Mouse (Mus musculus) stomach, embryonic 15.5 days (tissue): ENCODE measurements around the gene Dvl2. TPM values are rescaled to one million over a fixed set of nuclear protein-coding genes. Genes with fewer than 3 reads are reported as not detected.

Experiments
- ATAC-seq: fragments of 200-750 bp; cut with Nextera tagmentation; 2 replicates; pipeline ENCODE4 v1.8.0; 2017; ENCODE audit warnings: low read depth, moderate number of reproducible peaks, moderate TSS enrichment; ENCODE audit not compliant: insufficient read depth, low FRiP score
- H3K27ac ChIP-seq: fragments of 300-500 bp; sonication (generic); 2 replicates; pipeline ENCODE4 v1.5.1; 2015; ENCODE audit warnings: mild to moderate bottlenecking, inconsistent platforms
- H3K27me3 ChIP-seq: fragments of 300-500 bp; sonication (generic); replicated peaks from 2 replicates; pipeline ENCODE4 v1.6.1; 2015; ENCODE audit warnings: inconsistent platforms
- H3K36me3 ChIP-seq: fragments of 300-500 bp; sonication (generic); 2 replicates; pipeline ENCODE4 v1.6.1; 2015; ENCODE audit warnings: inconsistent platforms
- H3K4me1 ChIP-seq: fragments of 300-500 bp; sonication (generic); 2 replicates; pipeline ENCODE4 v1.6.1; 2015; ENCODE audit warnings: inconsistent platforms
- H3K4me2 ChIP-seq: fragments of 300-500 bp; sonication (generic); 2 replicates; pipeline ENCODE4 v1.6.1; 2015; ENCODE audit warnings: mild to moderate bottlenecking, inconsistent platforms
- H3K4me3 ChIP-seq: fragments of 300-500 bp; sonication (generic); replicated peaks from 2 replicates; pipeline ENCODE4 v1.5.1; 2015; ENCODE audit warnings: inconsistent platforms
- H3K9ac ChIP-seq: fragments of 300-500 bp; sonication (generic); 2 replicates; pipeline ENCODE4 v1.6.1; 2015; ENCODE audit warnings: inconsistent platforms
- H3K9me3 ChIP-seq: fragments of 300-500 bp; sonication (generic); 2 replicates; pipeline ENCODE4 v1.6.1; 2016; ENCODE audit warnings: inconsistent platforms
- WGBS: fragments of 180-500 bp; shearing (Covaris S2); methylation state at CpG from one replicate; pipeline ENCODE4 v1.1.7; 2015; 5-methylcytosine and 5-hydroxymethylcytosine counted together
- polyA plus RNA-seq: library from polyadenylated mRNA; unstranded; fragments of >200 nt; fragmentation: Nextera tagmentation; extraction: Ambion mirVana; gene quantifications from 2 replicates; pipeline ENCODE4 v1.2.1, GENCODE M21; 2015

Gene Dvl2
- polyA plus RNA-seq, 1 experiment from 2014 or later = 31.9 TPM

DNA sequence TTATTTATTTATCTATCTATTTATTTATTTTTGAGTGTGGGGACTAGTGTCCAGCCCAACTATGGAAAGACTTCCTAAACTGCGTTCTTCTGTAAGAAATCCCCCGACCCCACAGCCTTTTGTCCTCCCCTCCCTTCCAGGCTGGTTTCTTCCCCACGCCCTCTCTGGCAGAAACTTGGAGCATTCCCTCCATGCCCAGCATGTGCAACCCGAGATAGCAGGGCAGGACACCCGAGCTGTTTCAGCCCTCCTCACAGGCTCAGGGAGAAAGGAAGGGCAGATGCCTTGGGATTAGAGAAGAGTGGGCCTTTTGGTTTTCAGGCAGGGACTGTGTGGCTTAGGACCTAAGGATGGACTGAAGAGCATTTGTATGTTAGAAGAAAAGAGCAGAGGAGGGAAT is 17.5 kb upstream of the Dvl2 start:
- WGBS = 23% methylated on average over 5 of the region's 5 CpGs
- Histone ChIP-seq H3K36me3 (peaks cover 32% of the 10 kb centered on the region), H3K4me1 (peaks cover 15% of the 10 kb centered on the region), H3K4me3 (peak overlapping the region; percentile 98), H3K9ac (no peak overlapping the region), H3K27ac (no peak overlapping the region), H3K27me3 (no peaks in the 10 kb centered on the region), H3K4me2 (peak overlapping the region; percentile 79; the same call in 1 of the 2 replicates), H3K9me3 (no peaks in the 10 kb centered on the region)
- no peak for ATAC-seq

DNA sequence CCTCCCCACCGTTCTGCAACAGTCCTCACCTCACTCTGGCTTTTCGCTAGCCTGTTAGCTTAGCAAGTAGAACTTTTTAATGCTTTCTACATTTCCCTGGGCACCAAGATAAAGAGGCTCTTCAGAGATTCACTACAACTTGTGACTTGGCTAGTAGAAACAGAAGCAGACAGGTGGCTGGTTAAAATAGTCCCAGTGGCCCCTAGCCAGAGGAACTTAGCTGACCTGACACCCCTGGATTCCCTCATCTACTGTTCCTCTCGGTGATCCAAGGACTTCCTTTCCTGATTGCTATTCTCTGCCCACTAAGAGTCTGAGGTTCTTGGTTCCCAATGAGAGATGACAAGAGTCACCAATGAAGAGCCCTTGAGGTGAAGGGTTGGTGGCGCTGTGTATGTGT is 17.0 kb upstream of the Dvl2 start:
- no peak overlapping the region for H3K27ac ChIP-seq
- H3K9ac ChIP-seq = no peak overlapping the region
- peaks cover 35% of the 10 kb centered on the region for H3K36me3 ChIP-seq
- peaks cover 15% of the 10 kb centered on the region for H3K4me1 ChIP-seq
- no peaks in the 10 kb centered on the region for H3K27me3 ChIP-seq
- H3K4me3 ChIP-seq = no peak overlapping the region
- ATAC-seq = no peak
- no peaks in the 10 kb centered on the region for H3K9me3 ChIP-seq
- WGBS = 80% methylated on average over 4 of the region's 4 CpGs
- H3K4me2 ChIP-seq = peak overlapping the region; percentile 79; the same call in 1 of the 2 replicates

DNA sequence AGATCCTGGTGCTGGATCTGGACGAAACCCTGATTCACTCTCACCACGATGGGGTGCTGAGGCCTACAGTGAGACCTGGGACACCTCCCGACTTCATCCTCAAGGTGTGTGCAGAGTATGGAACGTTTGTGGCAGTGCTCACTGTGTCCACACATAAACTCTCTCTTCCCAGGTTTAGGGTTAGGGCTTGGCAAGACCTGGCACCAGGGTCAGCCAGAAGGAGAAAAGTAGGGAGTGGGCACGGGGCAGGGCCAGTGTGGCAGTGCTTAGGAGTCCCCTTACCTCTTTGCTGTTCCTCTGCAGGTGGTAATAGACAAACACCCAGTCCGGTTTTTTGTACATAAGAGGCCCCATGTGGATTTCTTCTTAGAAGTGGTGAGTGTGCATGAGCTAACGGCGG is 16.0 kb upstream of the Dvl2 start:
- WGBS = 87% methylated on average over 8 of the region's 8 CpGs
- Histone ChIP-seq H3K36me3 (peaks cover 42% of the 10 kb centered on the region), H3K4me2 (no peak overlapping the region)

DNA sequence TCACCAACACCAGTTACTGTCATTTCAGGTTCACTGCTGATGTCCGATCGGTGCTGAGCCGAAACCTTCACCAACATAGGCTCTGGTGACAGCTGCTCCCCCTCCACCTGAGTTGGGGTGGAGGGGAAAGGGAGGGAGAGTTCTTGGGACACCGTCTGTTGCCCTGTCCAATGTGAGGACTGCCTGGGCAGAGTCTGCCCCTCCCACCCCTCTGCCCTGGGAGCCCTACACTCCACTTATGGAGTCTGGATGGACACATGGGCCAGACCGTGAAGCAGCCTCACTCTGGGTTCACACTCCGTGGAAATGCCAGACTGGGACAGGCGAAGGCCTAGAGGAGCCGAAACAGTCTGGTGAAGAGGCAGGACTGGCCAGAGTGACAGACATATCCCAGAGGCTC is 10.4 kb upstream of the Dvl2 start:
- peaks cover 44% of the 10 kb centered on the region for H3K36me3 ChIP-seq

More for the DNA sequence above, 16.0 kb upstream of the Dvl2 start:
- Histone ChIP-seq H3K27ac (no peak overlapping the region), H3K4me3 (no peak overlapping the region), H3K9me3 (no peaks in the 10 kb centered on the region), H3K9ac (no peak overlapping the region), H3K4me1 (peaks cover 15% of the 10 kb centered on the region), H3K27me3 (no peaks in the 10 kb centered on the region)
- no peak for ATAC-seq

DNA sequence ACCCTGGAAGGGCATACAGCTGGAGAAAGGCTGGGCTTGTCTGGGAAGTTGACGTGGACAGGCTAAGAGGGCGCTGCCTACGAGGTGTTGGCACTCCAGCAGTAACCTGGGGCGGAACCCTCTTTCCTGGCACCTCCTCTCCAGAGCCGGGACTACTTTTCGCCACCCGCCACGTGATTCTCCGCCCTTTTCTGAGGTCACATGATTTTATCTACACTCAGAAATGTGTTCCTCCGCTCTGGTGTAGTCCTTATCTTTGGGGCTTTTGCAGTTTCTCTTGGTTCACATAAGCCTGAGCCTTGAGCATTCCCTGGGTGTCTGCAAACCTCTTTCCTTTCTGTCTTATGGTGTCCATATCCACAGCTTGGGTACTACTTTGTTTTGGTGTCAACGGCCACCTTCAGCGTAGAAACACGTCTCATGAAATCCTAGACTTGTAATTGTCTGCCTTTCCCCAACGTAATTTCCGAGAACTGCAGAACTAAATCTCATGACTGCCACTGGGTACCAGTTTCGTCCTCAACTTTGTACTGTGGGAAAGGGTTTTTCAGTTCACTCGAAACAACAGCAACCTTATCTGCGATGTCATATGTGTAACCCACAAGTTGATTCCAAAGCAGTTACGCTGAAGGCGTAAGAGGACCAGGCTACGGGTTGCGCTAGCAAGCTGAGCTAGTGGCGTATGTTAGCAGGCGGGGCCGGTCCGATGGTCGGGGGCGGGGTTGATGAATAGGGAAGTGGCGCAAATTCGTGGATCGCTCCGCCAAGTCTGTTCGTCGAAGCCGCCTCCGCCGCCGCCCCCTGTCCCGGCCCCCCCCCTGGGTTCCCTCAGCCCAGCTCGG is 9.3 kb upstream of the Dvl2 start, which contains the start of gene Gabarap:
Gene Gabarap (plus strand): TSS at position 294 of the 842 bp plus-strand sequence.
- peak; percentile 68 for ATAC-seq
- Histone ChIP-seq H3K27me3 (no peaks in the 10 kb centered on the region), H3K9ac (peak within 1 kb of the TSS; percentile 84), H3K4me3 (peak within 1 kb of the TSS; percentile 72), H3K36me3 (peaks cover 41% of the 10 kb centered on the region), H3K4me2 (peak within 1 kb of the TSS; percentile 85), H3K4me1 (peaks cover 8% of the 10 kb centered on the region), H3K27ac (peak within 1 kb of the TSS; percentile 97), H3K9me3 (no peaks in the 10 kb centered on the region)
- WGBS = under 1% methylated on average over 39 of the region's 40 CpGs

More for the DNA sequence above, 10.4 kb upstream of the Dvl2 start:
- Histone ChIP-seq H3K4me3 (no peak overlapping the region), H3K27me3 (no peaks in the 10 kb centered on the region), H3K9ac (no peak overlapping the region), H3K27ac (peak overlapping the region; percentile 97), H3K4me1 (peaks cover 8% of the 10 kb centered on the region), H3K9me3 (no peaks in the 10 kb centered on the region), H3K4me2 (no peak overlapping the region)
- WGBS = 83% methylated on average over 8 of the region's 8 CpGs
- ATAC-seq = no peak

DNA sequence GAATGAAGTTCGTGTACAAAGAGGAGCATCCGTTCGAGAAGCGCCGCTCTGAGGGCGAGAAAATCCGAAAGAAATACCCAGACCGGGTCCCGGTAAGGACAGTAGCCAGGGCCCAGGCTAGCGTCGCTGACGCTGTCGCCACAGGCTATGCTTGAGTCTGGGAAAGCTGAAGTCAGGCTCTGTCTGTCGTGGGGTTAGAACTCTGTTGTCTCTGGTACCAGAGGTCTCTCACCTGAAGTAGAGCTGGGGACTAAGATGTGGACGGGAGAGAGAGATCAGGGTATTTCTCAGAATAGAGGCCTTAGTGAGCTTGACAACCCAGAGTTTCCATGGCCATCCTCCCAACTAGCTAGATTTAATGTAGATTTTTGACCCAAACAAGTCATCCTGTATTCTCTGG is 8.7 kb upstream of the Dvl2 start:
- peaks cover 35% of the 10 kb centered on the region for H3K36me3 ChIP-seq
- H3K4me3 ChIP-seq = peak overlapping the region; percentile 72
- H3K4me2 ChIP-seq = peak overlapping the region; percentile 85
- H3K9me3 ChIP-seq = no peaks in the 10 kb centered on the region
- no peaks in the 10 kb centered on the region for H3K27me3 ChIP-seq
- H3K27ac ChIP-seq = peak overlapping the region; percentile 97
- WGBS = under 1% methylated on average over 15 of the region's 15 CpGs
- peaks cover 8% of the 10 kb centered on the region for H3K4me1 ChIP-seq
- ATAC-seq = peak; percentile 4; the same call in 1 of the 2 replicates
- peak overlapping the region; percentile 84 for H3K9ac ChIP-seq

DNA sequence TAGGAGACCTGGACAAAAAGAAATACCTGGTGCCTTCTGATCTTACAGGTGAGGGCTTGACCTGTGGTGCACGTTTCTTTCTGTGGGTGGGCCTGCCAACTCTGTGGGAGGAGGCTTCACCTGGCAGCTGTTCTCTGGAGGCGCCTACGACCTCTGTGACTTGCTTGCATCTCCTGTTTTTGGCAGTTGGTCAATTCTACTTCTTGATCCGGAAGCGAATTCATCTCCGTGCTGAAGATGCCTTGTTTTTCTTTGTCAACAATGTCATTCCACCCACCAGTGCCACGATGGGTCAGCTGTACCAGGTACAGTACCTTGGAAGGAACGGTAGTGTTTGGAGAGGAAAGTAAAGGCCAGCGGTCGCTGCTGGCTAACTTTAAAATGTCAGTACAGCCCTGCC is 8.0 kb upstream of the Dvl2 start:
- 77% methylated on average over 10 of the region's 10 CpGs for WGBS
- Histone ChIP-seq H3K36me3 (peaks cover 29% of the 10 kb centered on the region), H3K4me1 (peaks cover 10% of the 10 kb centered on the region), H3K4me3 (peak overlapping the region; percentile 72), H3K4me2 (peak overlapping the region; percentile 85), H3K9ac (no peak overlapping the region), H3K9me3 (no peaks in the 10 kb centered on the region), H3K27ac (no peak overlapping the region), H3K27me3 (no peaks in the 10 kb centered on the region)
- no peak for ATAC-seq

DNA sequence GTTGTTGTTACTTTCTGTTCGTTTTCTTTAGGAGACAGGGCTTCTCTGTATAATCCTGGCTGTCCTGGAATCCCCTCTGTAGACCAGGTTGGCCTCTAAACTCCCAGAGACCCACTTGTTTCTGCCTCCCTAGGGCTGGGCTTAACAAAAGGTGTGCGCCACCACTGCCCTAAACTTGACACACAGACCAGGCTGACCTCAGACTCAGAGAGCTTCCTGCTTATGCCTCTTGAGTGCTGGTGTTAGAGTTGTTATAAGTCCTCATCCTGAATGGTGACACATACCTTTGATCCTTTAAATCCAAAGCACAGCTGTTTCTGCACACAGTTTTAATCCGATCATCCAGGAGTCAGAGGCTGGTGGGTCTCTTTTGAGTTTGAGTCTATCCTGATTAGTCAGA is 7.5 kb upstream of the Dvl2 start:
- Histone ChIP-seq H3K9me3 (no peaks in the 10 kb centered on the region), H3K27ac (no peak overlapping the region), H3K4me3 (peak overlapping the region; percentile 72), H3K27me3 (no peaks in the 10 kb centered on the region), H3K4me2 (peak overlapping the region; percentile 85), H3K36me3 (peaks cover 27% of the 10 kb centered on the region), H3K4me1 (peaks cover 16% of the 10 kb centered on the region), H3K9ac (no peak overlapping the region)
- WGBS = 80% methylated on average over 3 of the region's 3 CpGs
- no peak for ATAC-seq

DNA sequence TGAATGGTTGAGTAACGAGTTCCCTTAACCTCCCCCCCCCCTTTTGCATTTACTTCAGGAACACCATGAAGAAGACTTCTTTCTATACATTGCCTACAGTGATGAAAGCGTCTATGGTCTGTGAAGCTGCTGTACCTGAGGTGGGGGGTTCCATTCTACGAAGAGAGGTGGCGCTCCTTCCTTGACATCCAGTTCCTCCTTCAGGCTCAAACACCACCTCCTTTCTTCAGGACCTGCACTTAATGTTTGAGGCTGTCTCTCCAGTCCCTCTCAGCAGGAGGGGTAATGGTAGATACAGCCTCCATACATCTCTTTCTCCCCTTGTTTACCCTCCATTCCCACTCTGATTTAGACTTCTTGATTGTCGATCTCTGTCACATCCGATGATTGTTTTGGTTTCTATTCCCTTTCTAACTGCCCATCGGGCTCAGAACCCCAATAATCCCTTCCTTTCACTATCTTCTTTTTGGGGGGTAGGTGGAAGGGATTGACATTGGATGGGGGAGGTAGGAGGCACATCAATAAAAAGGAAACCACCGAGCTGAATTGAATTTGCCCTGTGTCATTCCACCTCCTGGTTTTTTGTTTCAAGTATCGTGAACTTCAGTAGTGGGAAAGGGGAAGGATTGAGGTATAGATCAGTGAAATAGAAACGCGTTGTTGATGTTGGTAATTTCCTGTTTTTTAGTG is 5.8 kb upstream of the Dvl2 start:
- Histone ChIP-seq H3K27ac (0 out of 2 replicates have a peak overlapping the region, but pooled peaks have one; percentile 99), H3K4me1 (peaks cover 18% of the 10 kb centered on the region), H3K27me3 (no peaks in the 10 kb centered on the region), H3K9me3 (no peaks in the 10 kb centered on the region), H3K36me3 (peaks cover 30% of the 10 kb centered on the region), H3K4me3 (no peak overlapping the region), H3K4me2 (peak overlapping the region; percentile 42; the same call in 1 of the 2 replicates), H3K9ac (no peak overlapping the region)
- no peak for ATAC-seq
- 84% methylated on average over 11 of the region's 11 CpGs for WGBS

DNA sequence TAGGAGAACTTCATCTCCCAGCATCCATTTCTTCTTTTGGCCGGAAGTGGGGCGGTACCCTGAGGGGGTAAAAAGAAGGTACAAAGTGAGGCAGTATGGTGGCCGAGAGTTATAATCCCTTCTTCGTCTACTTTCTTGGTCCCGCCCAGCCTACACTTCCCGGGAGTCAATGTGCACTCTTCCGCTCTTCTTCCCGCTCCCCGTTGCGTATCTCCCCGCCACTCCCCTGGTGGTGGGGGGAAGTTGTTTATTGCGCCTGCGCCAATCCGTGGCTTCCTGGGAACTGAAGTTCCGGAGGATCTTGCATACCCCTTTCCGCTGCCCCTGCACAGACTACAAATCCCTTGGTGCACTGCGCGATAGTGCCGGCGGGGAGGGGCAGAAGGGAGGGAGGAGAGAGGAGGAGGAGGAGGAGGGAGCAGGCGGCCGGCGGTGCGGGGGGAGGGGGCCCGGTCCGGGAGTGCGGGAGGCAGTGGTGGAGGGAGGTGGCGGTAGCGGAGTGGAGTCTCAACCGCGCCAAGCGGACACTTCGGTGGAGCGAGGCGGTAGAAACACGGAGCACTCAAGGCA is 4.9 kb upstream of the Dvl2 start, which contains the start of gene Phf23:
Gene Phf23 (plus strand): TSS at position 387 of the 570 bp plus-strand sequence.
- peak within 1 kb of the TSS; percentile 99 for H3K27ac ChIP-seq
- H3K9me3 ChIP-seq = no peaks in the 10 kb centered on the region
- H3K4me2 ChIP-seq = peak within 1 kb of the TSS; percentile 60
- H3K4me1 ChIP-seq = peaks cover 18% of the 10 kb centered on the region
- under 1% methylated on average over 36 of the region's 36 CpGs for WGBS
- peak; percentile 79 for ATAC-seq
- H3K4me3 ChIP-seq = peak within 1 kb of the TSS; percentile 69
- peaks cover 27% of the 10 kb centered on the region for H3K36me3 ChIP-seq
- H3K27me3 ChIP-seq = no peaks in the 10 kb centered on the region
- H3K9ac ChIP-seq = peak within 1 kb of the TSS; percentile 85

DNA sequence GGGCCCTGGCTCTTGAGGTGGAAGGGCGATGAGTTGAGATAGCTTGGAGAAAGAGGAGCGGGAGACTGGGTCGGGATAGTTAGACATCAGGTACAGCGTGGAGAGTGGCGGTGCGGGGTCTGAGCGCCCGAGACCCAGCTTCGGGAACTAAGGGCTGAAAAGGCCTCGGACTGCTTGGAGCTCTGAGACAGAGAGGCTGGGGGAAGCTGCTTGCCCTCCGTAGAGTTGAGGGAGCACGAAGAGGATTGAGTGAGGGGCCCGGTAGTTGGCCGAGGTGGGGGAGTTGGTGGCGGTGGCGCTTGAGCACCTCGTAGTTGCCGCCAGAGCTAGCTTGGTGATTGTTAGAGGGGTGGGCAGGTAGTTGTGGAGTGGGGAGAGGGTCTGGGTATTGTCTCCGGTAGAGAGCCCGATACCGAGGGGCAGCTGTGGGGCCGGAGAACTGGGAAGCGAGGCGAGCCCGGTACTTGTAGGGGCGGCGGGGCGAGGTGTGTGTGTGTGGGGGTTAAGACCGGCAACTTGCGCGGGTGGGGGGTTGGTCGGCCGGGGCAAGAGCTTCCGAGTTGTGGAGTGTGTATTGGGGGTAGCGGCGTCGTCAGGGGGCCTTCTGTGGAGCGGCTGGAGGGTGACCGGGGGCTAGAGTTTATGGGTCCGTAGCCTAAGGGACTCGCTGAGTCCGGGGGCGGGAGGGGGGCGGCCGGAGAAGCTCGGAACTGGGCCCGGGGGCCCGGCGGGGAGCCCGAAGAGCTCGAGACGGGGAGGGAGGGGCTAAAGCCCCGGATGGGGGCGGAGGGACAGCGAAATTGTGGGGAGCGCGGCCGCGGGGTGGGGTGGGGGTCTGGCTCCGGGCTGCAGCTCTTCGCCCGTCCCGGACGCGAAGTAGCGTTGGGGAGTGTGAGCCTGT is 4.0 kb upstream of the Dvl2 start:
- H3K27ac ChIP-seq = peak overlapping the region; percentile 99
- WGBS = under 1% methylated on average over 65 of the region's 66 CpGs

More for the DNA sequence above, 4.0 kb upstream of the Dvl2 start:
- peaks cover 27% of the 10 kb centered on the region for H3K36me3 ChIP-seq
- no peaks in the 10 kb centered on the region for H3K27me3 ChIP-seq
- peak overlapping the region; percentile 85 for H3K9ac ChIP-seq
- no peaks in the 10 kb centered on the region for H3K9me3 ChIP-seq
- peak overlapping the region; percentile 69 for H3K4me3 ChIP-seq
- peak overlapping the region; percentile 60 for H3K4me2 ChIP-seq
- ATAC-seq = peak; percentile 0; the same call in 1 of the 2 replicates
- peaks cover 21% of the 10 kb centered on the region for H3K4me1 ChIP-seq
